Mouse (Mus musculus): ENCODE data around the gene Cyp2d9. TPM values are rescaled to one million over a fixed set of nuclear protein-coding genes. Genes with fewer than 3 reads are reported as not detected.
"Not testable (repeated sequence)": the region's sequence is repeated elsewhere in the genome, so short reads cannot be mapped to it uniquely, and the experiment has no call there.

Cyp2d9 gene
- polyA plus RNA-seq, 1 experiment from 2014 or later, result 0.39 TPM

- ATAC-seq (ENCODE audit: insufficient read depth, low FRiP score), result no peak
- peaks cover 3% of the 10 kb centered on the region; the same call in 1 of the 2 replicates for H3K9me3 ChIP-seq (replicated peaks; ENCODE audit: control insufficient read depth, low read length)
- no peak overlapping the region for H3K4me3 ChIP-seq (replicated peaks; ENCODE audit: low read length)
Measured at GRCm38 (mm10) chr15:82435606-82436005, 2.4 kb downstream of the Cyp2d9 start.

GRCm38 (mm10) chr15:82437975-82438617 lies 4.9 kb downstream of the Cyp2d9 start:
- ATAC-seq (ENCODE audit: insufficient read depth, low FRiP score), result peak; percentile 44; the same call in 1 of the 2 replicates
- no peak overlapping the region for H3K4me2 ChIP-seq (ENCODE audit: low read depth, low read length)
- no peak overlapping the region for H3K27ac ChIP-seq (ENCODE audit: low read length)
- H3K27me3 ChIP-seq (ENCODE audit: control insufficient read depth, insufficient read depth, low read length), result no peaks in the 10 kb centered on the region
- no peak overlapping the region for H3K9ac ChIP-seq (ENCODE audit: low read length)
- no peaks in the 10 kb centered on the region for H3K36me3 ChIP-seq (ENCODE audit: control insufficient read depth, insufficient read depth, low read length)
- H3K4me1 ChIP-seq (ENCODE audit: control insufficient read depth, insufficient read depth, low read length), result no peaks in the 10 kb centered on the region; the same call in 1 of the 2 replicates
- H3K4me3 ChIP-seq (replicated peaks; ENCODE audit: low read length), result no peak overlapping the region
- peaks cover 3% of the 10 kb centered on the region; the same call in 1 of the 2 replicates for H3K9me3 ChIP-seq (replicated peaks; ENCODE audit: control insufficient read depth, low read length)
- 52% methylated on average over 5 of the region's 5 CpGs for WGBS

More at GRCm38 (mm10) chr15:82435606-82436005, 2.4 kb downstream of the Cyp2d9 start:
- Histone ChIP-seq H3K36me3 (ENCODE audit: control insufficient read depth, insufficient read depth, low read length) (no peaks in the 10 kb centered on the region), H3K27me3 (ENCODE audit: control insufficient read depth, insufficient read depth, low read length) (no peaks in the 10 kb centered on the region), H3K4me2 (ENCODE audit: low read depth, low read length) (no peak overlapping the region), H3K4me1 (ENCODE audit: control insufficient read depth, insufficient read depth, low read length) (no peaks in the 10 kb centered on the region; the same call in 1 of the 2 replicates), H3K27ac (ENCODE audit: low read length) (no peak overlapping the region), H3K9ac (ENCODE audit: low read length) (no peak overlapping the region)
- 94% methylated on average over 2 of the region's 2 CpGs for WGBS

- Histone ChIP-seq H3K36me3 (ENCODE audit: control insufficient read depth, insufficient read depth, low read length) (no peaks in the 10 kb centered on the region), H3K27ac (ENCODE audit: low read length) (no peak overlapping the region), H3K4me1 (ENCODE audit: control insufficient read depth, insufficient read depth, low read length) (no peaks in the 10 kb centered on the region; the same call in 1 of the 2 replicates), H3K4me2 (ENCODE audit: low read depth, low read length) (no peak overlapping the region), H3K27me3 (ENCODE audit: control insufficient read depth, insufficient read depth, low read length) (no peaks in the 10 kb centered on the region), H3K4me3 (replicated peaks; ENCODE audit: low read length) (no peak overlapping the region), H3K9me3 (replicated peaks; ENCODE audit: control insufficient read depth, low read length) (no peaks in the 10 kb centered on the region), H3K9ac (ENCODE audit: low read length) (no peak overlapping the region)
- 88% methylated on average over 3 of the region's 3 CpGs for WGBS
- ATAC-seq (ENCODE audit: insufficient read depth, low FRiP score), result no peak
Measured at GRCm38 (mm10) chr15:82443658-82444057, 10.4 kb downstream of the Cyp2d9 start.

DNA sequence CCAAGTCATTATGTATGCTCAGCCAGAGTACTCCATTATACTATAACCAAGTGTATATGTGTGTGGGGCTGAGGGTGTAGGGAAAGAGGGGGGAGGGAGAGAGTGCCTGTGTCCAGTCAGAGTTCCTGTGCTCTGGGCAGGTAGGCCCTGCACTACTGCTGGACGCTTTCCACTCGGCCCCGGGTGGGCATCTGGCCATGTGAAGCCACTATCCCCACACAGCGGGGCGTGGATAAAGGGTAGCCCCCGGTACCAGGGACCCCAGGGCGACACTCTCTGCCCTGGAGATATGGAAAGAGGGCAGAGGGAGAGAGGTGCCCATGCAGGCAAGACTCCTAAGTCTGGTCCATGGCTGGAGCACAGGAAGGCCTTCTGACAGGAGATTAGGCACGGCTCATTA lies 12.0 kb downstream of the Cyp2d9 start:
- Histone ChIP-seq H3K27me3 (ENCODE audit: control insufficient read depth, insufficient read depth, low read length) (no peaks in the 10 kb centered on the region), H3K9me3 (replicated peaks; ENCODE audit: control insufficient read depth, low read length) (no peaks in the 10 kb centered on the region), H3K9ac (ENCODE audit: low read length) (no peak overlapping the region), H3K4me1 (ENCODE audit: control insufficient read depth, insufficient read depth, low read length) (no peaks in the 10 kb centered on the region), H3K36me3 (ENCODE audit: control insufficient read depth, insufficient read depth, low read length) (no peaks in the 10 kb centered on the region), H3K27ac (ENCODE audit: low read length) (no peak overlapping the region), H3K4me3 (replicated peaks; ENCODE audit: low read length) (no peak overlapping the region), H3K4me2 (ENCODE audit: low read depth, low read length) (no peak overlapping the region)
- no peak for ATAC-seq (ENCODE audit: insufficient read depth, low FRiP score)
- 82% methylated on average over 8 of the region's 8 CpGs for WGBS

- 39% methylated on average over 2 of the region's 2 CpGs for WGBS
- not testable (repeated sequence) for ATAC-seq (ENCODE audit: insufficient read depth, low FRiP score); H3K4me1 ChIP-seq (ENCODE audit: control insufficient read depth, insufficient read depth, low read length)
Measured at GRCm38 (mm10) chr15:82450045-82450444, 16.8 kb downstream of the Cyp2d9 start.

DNA sequence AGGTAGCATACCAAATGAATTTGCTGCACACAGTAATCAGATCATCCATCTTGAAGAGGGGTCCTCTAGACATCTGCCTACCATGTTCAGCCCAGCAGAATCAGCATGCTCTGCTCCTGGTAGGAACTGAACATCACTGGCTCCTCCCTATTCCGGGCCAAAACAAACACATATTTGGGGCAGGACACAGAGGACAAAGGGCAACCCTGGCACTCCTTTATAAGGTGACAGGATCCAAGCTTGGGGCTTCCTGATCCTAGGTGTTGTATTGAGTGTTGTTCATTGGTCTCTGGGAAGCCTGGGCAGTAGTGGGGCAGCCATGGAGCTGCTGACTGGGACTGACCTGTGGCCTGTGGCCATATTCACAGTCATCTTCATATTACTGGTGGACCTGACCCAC lies 18.9 kb downstream of the Cyp2d9 start:
- ATAC-seq (ENCODE audit: insufficient read depth, low FRiP score); H3K4me3 ChIP-seq (replicated peaks; ENCODE audit: low read length); H3K4me2 ChIP-seq (ENCODE audit: low read depth, low read length); H3K36me3 ChIP-seq (ENCODE audit: control insufficient read depth, insufficient read depth, low read length); H3K27me3 ChIP-seq (ENCODE audit: control insufficient read depth, insufficient read depth, low read length); H3K9me3 ChIP-seq (replicated peaks; ENCODE audit: control insufficient read depth, low read length); H3K27ac ChIP-seq (ENCODE audit: low read length); H3K4me1 ChIP-seq (ENCODE audit: control insufficient read depth, insufficient read depth, low read length); H3K9ac ChIP-seq (ENCODE audit: low read length): not testable (repeated sequence)
- WGBS, result 67% methylated on average over 1 of the region's 1 CpGs

More at GRCm38 (mm10) chr15:82450045-82450444, 16.8 kb downstream of the Cyp2d9 start:
- H3K27me3 ChIP-seq (ENCODE audit: control insufficient read depth, insufficient read depth, low read length); H3K4me3 ChIP-seq (replicated peaks; ENCODE audit: low read length); H3K9ac ChIP-seq (ENCODE audit: low read length); H3K9me3 ChIP-seq (replicated peaks; ENCODE audit: control insufficient read depth, low read length); H3K4me2 ChIP-seq (ENCODE audit: low read depth, low read length); H3K27ac ChIP-seq (ENCODE audit: low read length); H3K36me3 ChIP-seq (ENCODE audit: control insufficient read depth, insufficient read depth, low read length): not testable (repeated sequence)

DNA sequence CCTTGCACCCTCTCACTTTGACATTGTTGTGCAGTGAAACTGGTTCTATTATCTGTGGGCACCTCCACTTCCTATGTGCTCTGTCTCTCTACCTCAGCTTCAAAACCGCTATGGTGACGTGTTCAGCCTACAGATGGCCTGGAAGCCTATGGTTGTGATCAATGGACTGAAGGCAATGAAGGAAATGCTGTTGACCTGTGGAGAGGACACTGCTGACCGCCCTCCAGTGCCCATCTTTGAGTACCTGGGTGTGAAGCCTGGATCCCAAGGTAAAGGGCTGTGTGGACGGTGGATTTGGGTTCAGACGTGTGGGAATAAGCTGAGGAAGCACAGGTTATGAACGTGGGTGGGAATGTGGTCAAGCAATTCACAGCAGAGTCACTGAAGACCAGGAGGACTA lies 20.3 kb downstream of the Cyp2d9 start:
- WGBS, result 84% methylated on average over 6 of the region's 6 CpGs
- H3K4me2 ChIP-seq (ENCODE audit: low read depth, low read length); H3K36me3 ChIP-seq (ENCODE audit: control insufficient read depth, insufficient read depth, low read length); H3K27me3 ChIP-seq (ENCODE audit: control insufficient read depth, insufficient read depth, low read length); H3K27ac ChIP-seq (ENCODE audit: low read length); H3K9me3 ChIP-seq (replicated peaks; ENCODE audit: control insufficient read depth, low read length); H3K4me3 ChIP-seq (replicated peaks; ENCODE audit: low read length); H3K4me1 ChIP-seq (ENCODE audit: control insufficient read depth, insufficient read depth, low read length); ATAC-seq (ENCODE audit: insufficient read depth, low FRiP score); H3K9ac ChIP-seq (ENCODE audit: low read length): not testable (repeated sequence)

DNA sequence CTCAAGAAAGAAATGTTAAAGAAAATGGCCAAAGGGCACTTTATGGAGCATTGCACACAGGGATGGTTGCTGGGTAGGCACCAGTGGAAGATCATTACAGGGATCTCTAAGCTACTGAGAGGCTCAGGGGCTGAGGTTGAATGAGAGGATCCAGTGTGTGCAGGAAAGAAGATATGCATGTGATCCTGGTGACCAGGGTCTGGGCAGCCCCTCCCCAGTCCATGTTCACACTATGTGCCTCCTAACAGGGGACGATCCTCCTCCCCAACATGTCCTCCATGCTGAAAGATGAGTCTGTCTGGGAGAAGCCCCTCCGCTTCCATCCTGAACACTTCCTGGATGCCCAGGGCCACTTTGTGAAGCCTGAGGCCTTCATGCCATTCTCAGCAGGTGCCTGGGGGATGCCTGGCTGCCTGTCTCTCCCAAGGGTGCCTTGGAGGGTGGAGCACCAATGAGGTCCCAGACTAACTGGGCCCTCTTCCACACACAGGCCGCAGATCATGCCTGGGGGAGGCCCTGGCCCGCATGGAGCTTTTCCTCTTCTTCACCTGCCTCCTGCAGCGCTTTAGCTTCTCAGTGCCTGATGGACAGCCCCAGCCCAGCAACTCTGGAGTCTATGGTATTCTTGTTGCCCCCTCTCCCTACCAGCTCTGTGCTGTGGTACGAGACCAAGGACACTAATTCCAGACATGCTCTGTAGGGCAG lies 23.0 kb downstream of the Cyp2d9 start:
- not testable (repeated sequence) for H3K27me3 ChIP-seq (ENCODE audit: control insufficient read depth, insufficient read depth, low read length); H3K4me2 ChIP-seq (ENCODE audit: low read depth, low read length); H3K27ac ChIP-seq (ENCODE audit: low read length); ATAC-seq (ENCODE audit: insufficient read depth, low FRiP score); H3K4me3 ChIP-seq (replicated peaks; ENCODE audit: low read length); H3K9ac ChIP-seq (ENCODE audit: low read length); H3K9me3 ChIP-seq (replicated peaks; ENCODE audit: control insufficient read depth, low read length); H3K4me1 ChIP-seq (ENCODE audit: control insufficient read depth, insufficient read depth, low read length); H3K36me3 ChIP-seq (ENCODE audit: control insufficient read depth, insufficient read depth, low read length)
- WGBS, result 90% methylated on average over 6 of the region's 6 CpGs
